Mouse (Mus musculus): ENCODE results near the gene Smok3a.
"Not testable (repeated sequence)": the region's sequence is repeated elsewhere in the genome, so short reads cannot be mapped to it uniquely, and the experiment has no call there.

The Smok3a gene

GRCm38 (mm10) chr5:138020961-138021479 is at the start of gene Smok3a, which contains the start of gene Smok3b:
Smok3a (plus strand) TSS chr5:138021261.
Smok3b (plus strand) TSS chr5:138021429.
- DNase-seq (ENCODE audit: extremely low spot score), result not testable (repeated sequence)

GRCm38 (mm10) chr5:137973161-137973560 is 47.9 kb upstream of the Smok3a start:
- DNase-seq (ENCODE audit: extremely low spot score), result no peak

- DNase-seq (ENCODE audit: extremely low spot score), result no peak
These were observed 47.3 kb upstream of the Smok3a start for GRCm38 (mm10) chr5:137973738-137974137.

- no peak for DNase-seq (ENCODE audit: extremely low spot score)
These were observed 46.3 kb upstream of the Smok3a start for GRCm38 (mm10) chr5:137974724-137975123.

DNA sequence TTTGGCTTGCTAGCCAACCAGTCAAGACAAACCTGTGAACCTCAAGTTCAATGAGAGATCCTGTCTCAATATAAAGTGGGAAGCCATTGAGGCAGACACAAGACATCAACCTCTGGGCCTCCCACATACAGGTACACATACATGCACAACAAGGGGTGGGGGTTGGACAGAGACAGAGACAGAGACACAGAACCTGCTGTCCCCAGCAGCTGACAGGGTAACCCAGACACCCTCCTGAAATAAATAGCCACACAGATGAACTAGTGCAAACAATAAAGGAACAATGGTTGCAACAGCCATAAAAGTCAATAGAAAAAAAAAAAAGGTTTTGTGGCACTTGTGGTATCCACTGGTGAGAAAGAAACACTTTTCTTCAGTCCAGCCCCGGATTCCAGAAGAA is 45.6 kb upstream of the Smok3a start:
- DNase-seq (ENCODE audit: extremely low spot score), result no peak

- no peak for DNase-seq (ENCODE audit: extremely low spot score)
These were observed 43.8 kb upstream of the Smok3a start for GRCm38 (mm10) chr5:137977291-137977690.

DNA sequence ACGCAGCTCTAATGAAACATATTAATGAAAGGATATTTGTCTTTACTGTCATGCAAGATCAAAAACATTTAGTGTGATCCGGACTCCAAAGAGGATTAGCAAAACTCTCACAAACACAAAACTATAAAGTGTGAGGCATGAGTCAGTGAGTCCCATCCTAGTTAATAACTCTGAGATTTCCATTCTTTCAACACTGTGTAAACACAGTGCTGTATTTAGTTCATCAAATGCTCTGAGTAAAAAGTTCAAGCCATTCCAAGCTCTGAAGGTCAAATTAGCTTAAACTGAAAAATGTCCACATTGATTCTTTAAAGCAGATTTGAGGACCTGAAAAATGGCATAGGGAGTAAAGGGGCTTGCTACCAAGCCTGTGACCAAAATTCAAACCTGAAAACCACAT is 42.0 kb upstream of the Smok3a start:
- DNase-seq (ENCODE audit: extremely low spot score), result no peak

GRCm38 (mm10) chr5:137981300-137981699 is 39.8 kb upstream of the Smok3a start, which contains the start of gene Azgp1:
Azgp1 (plus strand) TSS chr5:137981520.
- DNase-seq (ENCODE audit: extremely low spot score), result no peak

DNA sequence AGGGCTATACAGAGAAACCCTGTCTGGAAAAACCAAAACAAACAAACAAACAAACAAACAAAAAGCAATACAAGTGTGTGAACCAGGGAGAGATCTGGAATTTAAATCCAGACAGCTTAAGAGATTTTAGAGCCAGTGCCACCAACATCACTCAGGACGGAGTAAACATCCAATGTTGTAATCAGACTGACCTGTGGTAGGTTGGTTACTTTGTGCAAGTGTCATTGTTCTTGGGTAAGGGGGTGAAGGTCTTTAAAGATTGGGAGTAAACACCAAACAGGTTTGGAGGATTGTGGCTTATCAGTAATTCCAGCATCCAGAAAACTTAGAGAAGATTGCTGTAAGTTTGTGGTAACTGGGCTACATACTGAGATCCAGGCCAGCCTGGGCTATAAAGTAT is 34.7 kb upstream of the Smok3a start:
- no peak for DNase-seq (ENCODE audit: extremely low spot score)

- no peak for DNase-seq (ENCODE audit: extremely low spot score)
These were observed 11.6 kb upstream of the Smok3a start for GRCm38 (mm10) chr5:138009437-138009836.

DNA sequence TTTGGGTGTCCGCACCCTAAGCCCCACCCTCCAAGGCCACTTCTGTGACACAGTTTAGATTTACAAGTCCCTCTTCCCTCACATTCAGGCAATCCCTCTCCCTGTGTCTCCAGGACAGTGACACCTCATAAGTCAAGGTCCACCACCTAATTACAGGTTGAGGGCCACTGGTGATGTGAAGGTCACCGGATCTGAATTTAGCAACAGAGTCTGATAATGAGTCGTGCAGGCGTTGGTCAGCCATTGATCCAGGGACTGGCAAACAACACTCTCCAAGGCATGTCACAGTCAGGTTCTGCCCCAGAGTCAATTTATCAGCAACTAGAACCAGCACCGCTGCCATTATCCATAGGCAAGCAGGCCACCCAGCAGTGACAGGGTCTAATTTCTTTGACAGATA is 8.7 kb upstream of the Smok3a start:
- DNase-seq (ENCODE audit: extremely low spot score), result no peak

DNA sequence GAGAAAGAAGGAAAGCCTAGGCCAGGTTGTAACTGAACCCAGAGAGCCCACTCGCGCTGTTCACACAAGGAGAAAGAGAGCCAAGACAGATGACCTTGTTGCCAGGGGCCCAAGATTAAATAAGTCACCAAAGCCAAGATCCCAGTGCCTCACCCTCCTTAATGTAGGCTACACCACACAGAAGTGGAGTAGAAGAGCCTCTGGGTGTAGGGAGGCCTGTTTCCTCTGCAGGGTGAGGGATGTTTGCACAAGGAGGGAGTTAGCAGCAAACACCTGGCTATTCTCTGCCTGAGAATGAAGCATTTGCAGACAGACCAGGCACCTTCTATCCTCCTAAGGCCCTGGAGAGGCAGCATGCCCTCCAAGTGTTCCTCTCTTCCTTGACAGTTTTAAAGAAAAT is 4.5 kb upstream of the Smok3a start:
- DNase-seq (ENCODE audit: extremely low spot score), result no peak

- DNase-seq (ENCODE audit: extremely low spot score), result no peak
These were observed 4.1 kb upstream of the Smok3a start for GRCm38 (mm10) chr5:138016997-138017396.

- DNase-seq (ENCODE audit: extremely low spot score), result not testable (repeated sequence)
These were observed 1.5 kb upstream of the Smok3a start for GRCm38 (mm10) chr5:138019577-138019976.

DNA sequence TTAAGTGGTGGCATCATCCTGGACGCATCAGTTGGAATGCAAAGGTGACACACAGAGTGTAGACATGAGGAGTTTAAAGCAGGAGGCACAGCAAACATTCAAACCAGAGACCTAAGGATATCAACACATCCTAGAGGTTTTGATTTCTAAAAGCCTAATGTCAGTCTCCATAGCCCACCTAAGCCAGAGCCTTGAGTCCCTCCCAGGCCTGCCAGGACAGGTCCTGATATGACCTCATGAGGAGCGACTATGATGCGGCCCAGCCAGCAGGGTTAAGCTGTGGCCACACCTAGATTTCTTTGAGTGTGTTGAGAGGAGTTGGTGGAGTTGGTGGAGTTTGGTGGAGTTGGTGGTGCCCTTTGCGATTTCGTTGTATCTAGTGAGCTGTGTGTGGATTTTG is 31.8 kb downstream of the Smok3a start, which contains the start of gene Smok3c:
Gene Smok3c (plus strand): TSS at position 301 of the 400 bp plus-strand sequence.
- DNase-seq (ENCODE audit: extremely low spot score), result not testable (repeated sequence)

- DNase-seq (ENCODE audit: extremely low spot score), result no peak
These were observed 52.7 kb downstream of the Smok3a start for GRCm38 (mm10) chr5:138073803-138074202.

DNA sequence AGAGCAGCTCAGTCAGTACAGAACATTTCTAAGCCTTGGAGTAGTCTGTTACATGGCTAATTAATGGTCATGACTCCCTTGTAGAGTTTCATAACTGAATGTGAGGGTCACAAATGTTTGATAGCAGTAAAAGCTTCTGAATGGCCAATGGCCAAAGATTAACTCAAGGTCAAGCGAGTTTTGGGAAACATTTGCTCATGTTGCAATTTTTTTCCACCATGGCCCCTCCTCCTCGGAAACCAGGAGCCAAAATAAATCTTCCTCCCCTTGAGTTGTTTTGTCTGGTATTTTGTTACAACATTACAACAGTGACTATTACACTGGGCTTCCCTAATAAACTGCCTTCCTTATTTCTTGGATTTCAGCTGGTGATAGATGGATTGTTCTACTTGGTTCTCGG is 54.6 kb downstream of the Smok3a start:
- no peak for DNase-seq (ENCODE audit: extremely low spot score)

- DNase-seq (ENCODE audit: extremely low spot score), result no peak
These were observed 55.1 kb downstream of the Smok3a start for GRCm38 (mm10) chr5:138076148-138076547.

- no peak for DNase-seq (ENCODE audit: extremely low spot score)
These were observed 59.4 kb downstream of the Smok3a start for GRCm38 (mm10) chr5:138080456-138080855.

DNA sequence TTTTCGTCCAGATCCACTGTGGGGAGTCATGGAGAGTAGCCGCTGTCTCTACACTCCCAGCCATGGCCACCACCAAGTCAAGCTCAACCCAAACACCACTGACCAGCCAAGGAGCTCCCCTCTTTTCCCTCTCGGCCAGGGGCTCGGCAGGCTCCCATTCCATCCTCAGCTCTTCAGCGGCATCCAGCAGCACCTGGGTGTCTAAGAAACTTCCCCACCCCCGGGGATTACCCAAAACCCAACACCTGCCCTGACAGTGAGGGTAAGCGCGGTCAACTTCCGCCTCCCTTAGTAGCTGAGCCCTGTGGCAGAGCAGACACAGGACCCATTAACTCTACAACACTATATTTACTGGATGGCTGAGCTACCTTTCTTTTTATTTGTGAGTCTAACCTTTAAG is 60.4 kb downstream of the Smok3a start:
- no peak for DNase-seq (ENCODE audit: extremely low spot score)

- no peak for DNase-seq (ENCODE audit: extremely low spot score)
These were observed 62.3 kb downstream of the Smok3a start for GRCm38 (mm10) chr5:138083318-138083900.

- no peak for DNase-seq (ENCODE audit: extremely low spot score)
These were observed 62.9 kb downstream of the Smok3a start for GRCm38 (mm10) chr5:138083936-138084335.

All from embryo, embryonic 9.5 days (tissue).